Mouse (Mus musculus) embryonic facial prominence, embryonic 10.5 days (tissue): ENCODE results near the gene S100a4. TPM values are rescaled to one million over a fixed set of nuclear protein-coding genes. Genes with fewer than 3 reads are reported as not detected.

Source experiments
- DNase-seq: peaks from one replicate; pipeline ENCODE4 v3.0.0-alpha.2; 2017; ENCODE audit warnings: low spot score
- H3K27ac ChIP-seq: fragments of 300-500 bp; sonication (generic); replicated peaks from 2 replicates; pipeline ENCODE4 v1.5.1; 2016; ENCODE audit warnings: mild to moderate bottlenecking
- H3K27me3 ChIP-seq: fragments of 300-500 bp; sonication (generic); replicated peaks from 2 replicates; pipeline ENCODE4 v1.6.1; 2016; ENCODE audit warnings: low read depth, mild to moderate bottlenecking; ENCODE audit not compliant: poor library complexity, severe bottlenecking
- H3K36me3 ChIP-seq: fragments of 300-500 bp; sonication (generic); replicated peaks from 2 replicates; pipeline ENCODE4 v1.6.1; 2016; ENCODE audit warnings: mild to moderate bottlenecking, moderate library complexity
- H3K4me1 ChIP-seq: fragments of 300-500 bp; sonication (generic); 2 replicates; pipeline ENCODE4 v1.6.1; 2016
- H3K4me3 ChIP-seq: fragments of 300-500 bp; sonication (generic); 2 replicates; pipeline ENCODE4 v1.5.1; 2016; ENCODE audit warnings: mild to moderate bottlenecking, moderate library complexity
- H3K9me3 ChIP-seq: fragments of 300-500 bp; sonication (generic); 2 replicates; pipeline ENCODE4 v1.6.1; 2016; ENCODE audit warnings: mild to moderate bottlenecking
- WGBS: fragments of 180-500 bp; shearing (Covaris S2); methylation state at CpG from one replicate; pipeline ENCODE4 v1.1.7; 2016; 5-methylcytosine and 5-hydroxymethylcytosine counted together
- polyA plus RNA-seq: library from polyadenylated mRNA; unstranded; fragments of >200 nt; fragmentation: Nextera tagmentation; extraction: Ambion mirVana; gene quantifications from 2 replicates; pipeline ENCODE4 v1.2.1, GENCODE M21; 2016

The S100a4 gene
- polyA plus RNA-seq, 1 experiment from 2014 or later = 1.1 TPM

DNA sequence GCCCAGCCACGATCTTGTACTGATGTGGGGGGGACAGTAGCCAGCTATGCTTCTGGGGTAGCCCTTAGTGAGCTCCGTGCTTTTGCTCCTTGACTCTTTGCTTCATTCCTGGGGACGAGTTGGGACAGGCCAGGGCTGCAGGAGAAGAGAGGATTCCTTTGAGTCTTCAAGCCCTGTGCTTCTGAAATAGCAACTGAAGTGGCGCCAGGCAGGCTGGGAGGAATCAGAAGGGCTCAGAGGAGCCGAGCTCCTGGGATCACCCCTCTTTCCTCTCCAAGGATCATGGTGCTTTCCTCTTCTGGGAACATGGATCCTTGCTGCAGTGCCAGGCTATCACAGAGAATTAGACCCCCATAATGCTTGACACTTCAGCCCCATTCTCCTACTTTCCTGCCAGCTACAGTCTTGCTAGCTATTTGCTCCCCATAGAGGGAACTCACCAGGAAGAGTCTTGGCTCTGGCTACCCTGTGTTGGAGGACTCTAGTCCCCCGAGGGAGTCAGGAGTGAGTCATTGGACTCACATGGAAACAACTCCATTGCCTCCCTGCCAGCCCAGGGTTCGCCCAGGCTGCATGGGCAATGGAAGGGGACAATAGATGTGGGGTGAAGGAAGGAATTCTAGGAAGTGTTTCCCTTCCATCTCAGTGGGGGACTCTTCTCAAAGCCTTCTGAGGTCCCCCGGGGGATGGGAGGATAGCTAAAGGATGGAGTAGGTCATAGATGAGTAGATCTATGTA, 2.9 kb upstream of the S100a4 start:
- no peak for DNase-seq
- H3K9me3 ChIP-seq = no peaks in the 10 kb centered on the region
- peak overlapping the region; percentile 1; the same call in 1 of the 2 replicates for H3K27ac ChIP-seq
- peaks cover 45% of the 10 kb centered on the region for H3K4me1 ChIP-seq
- no peaks in the 10 kb centered on the region for H3K27me3 ChIP-seq
- H3K36me3 ChIP-seq = no peaks in the 10 kb centered on the region
- WGBS = 76% methylated on average over 8 of the region's 8 CpGs
- no peak overlapping the region for H3K4me3 ChIP-seq

DNA sequence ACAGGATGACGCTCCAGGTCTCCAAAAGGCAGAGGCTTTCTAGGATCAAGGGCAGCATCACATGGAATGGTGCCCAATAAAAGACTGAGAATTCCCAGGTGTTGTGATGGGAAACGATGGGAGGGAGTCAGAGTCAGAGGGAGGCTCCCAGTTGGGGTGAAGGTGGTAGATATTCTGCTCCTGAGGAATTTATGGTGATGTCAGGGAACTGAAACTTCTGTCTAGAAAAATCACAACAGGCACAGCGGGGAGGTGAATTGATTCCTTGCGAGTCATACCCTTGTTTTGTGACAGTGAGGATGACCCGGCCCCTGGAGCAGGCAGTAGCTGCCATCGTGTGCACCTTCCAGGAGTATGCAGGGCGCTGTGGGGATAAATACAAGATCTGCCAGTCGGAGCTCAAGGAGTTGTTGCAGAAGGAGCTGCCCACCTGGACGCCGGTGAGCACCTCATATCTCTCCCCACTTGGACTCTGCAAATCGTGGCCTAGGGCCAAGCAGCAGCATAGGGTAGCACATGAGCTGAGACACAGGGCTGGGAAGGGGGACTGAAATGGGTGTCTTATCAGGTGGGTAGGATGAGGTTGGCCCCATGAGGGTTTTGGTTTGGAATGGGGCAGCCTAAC, 2.0 kb upstream of the S100a4 start, which contains the start of gene Gm42674:
Gene Gm42674 (plus strand): TSS at position 419 of the 625 bp plus-strand sequence.
- Histone ChIP-seq H3K36me3 (no peaks in the 10 kb centered on the region), H3K4me3 (no peak within 1 kb of the TSS), H3K27me3 (no peaks in the 10 kb centered on the region), H3K27ac (peak within 1 kb of the TSS; percentile 1), H3K4me1 (peaks cover 54% of the 10 kb centered on the region), H3K9me3 (no peaks in the 10 kb centered on the region)
- 88% methylated on average over 11 of the region's 11 CpGs for WGBS
- DNase-seq = no peak

DNA sequence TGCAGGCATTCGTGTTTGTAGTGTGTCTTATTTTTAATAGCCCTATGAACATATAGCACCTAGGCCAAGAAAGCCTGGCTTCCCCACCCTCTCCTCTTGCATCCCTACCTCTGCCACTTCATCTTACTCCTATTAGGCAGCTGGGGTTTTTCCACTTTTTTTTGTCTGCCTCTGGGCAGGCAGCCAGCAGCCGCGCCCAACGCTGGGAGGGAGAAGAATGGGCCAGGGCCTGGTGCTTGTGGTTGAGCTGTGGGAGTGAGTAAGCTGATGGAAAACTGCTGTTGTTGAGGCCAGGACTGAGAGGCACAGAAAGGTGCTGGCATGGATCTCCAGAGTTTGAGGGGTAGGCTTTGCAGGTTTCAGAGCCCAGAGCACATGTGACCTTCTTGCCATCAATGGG, 845 bp downstream of the S100a4 start:
- WGBS = 76% methylated on average over 4 of the region's 4 CpGs
- no peaks in the 10 kb centered on the region for H3K36me3 ChIP-seq
- DNase-seq = no peak
- H3K9me3 ChIP-seq = no peaks in the 10 kb centered on the region
- no peak overlapping the region for H3K4me3 ChIP-seq
- H3K4me1 ChIP-seq = peaks cover 46% of the 10 kb centered on the region
- no peaks in the 10 kb centered on the region for H3K27me3 ChIP-seq
- peak overlapping the region; percentile 73 for H3K27ac ChIP-seq

DNA sequence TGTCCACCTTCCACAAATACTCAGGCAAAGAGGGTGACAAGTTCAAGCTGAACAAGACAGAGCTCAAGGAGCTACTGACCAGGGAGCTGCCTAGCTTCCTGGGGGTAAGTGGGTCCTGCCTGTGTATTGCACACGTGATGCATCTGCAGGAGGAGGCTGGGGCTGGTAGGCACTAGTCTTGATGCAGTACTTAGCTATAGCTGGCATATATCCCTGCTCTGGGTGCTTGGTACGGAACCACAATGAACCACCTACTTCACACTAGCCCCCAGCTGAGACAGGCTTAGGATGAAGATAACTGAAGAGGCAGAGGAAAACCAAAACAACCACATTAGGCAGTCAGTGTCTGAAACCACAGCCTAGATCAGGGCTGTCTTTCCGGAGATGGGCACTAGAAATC, 1.5 kb downstream of the S100a4 start:
- 80% methylated on average over 3 of the region's 3 CpGs for WGBS
- H3K9me3 ChIP-seq = no peaks in the 10 kb centered on the region
- peak overlapping the region; percentile 73; the same call in 1 of the 2 replicates for H3K27ac ChIP-seq
- no peaks in the 10 kb centered on the region for H3K27me3 ChIP-seq
- DNase-seq = no peak
- no peak overlapping the region for H3K4me3 ChIP-seq
- H3K36me3 ChIP-seq = no peaks in the 10 kb centered on the region
- peaks cover 40% of the 10 kb centered on the region for H3K4me1 ChIP-seq

DNA sequence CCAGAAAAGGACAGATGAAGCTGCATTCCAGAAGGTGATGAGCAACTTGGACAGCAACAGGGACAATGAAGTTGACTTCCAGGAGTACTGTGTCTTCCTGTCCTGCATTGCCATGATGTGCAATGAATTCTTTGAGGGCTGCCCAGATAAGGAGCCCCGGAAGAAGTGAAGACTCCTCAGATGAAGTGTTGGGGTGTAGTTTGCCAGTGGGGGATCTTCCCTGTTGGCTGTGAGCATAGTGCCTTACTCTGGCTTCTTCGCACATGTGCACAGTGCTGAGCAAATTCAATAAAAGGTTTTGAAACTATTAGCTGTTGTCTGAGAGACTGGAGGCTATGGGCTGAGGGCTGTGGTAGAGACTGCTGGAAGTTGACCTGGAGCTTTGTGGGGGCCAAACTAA, 2.2 kb downstream of the S100a4 start:
- DNase-seq = no peak
- H3K4me1 ChIP-seq = peaks cover 39% of the 10 kb centered on the region
- H3K4me3 ChIP-seq = no peak overlapping the region
- H3K36me3 ChIP-seq = no peaks in the 10 kb centered on the region
- H3K27ac ChIP-seq = peak overlapping the region; percentile 73
- no peaks in the 10 kb centered on the region for H3K27me3 ChIP-seq
- WGBS = 76% methylated on average over 2 of the region's 2 CpGs
- H3K9me3 ChIP-seq = no peaks in the 10 kb centered on the region

DNA sequence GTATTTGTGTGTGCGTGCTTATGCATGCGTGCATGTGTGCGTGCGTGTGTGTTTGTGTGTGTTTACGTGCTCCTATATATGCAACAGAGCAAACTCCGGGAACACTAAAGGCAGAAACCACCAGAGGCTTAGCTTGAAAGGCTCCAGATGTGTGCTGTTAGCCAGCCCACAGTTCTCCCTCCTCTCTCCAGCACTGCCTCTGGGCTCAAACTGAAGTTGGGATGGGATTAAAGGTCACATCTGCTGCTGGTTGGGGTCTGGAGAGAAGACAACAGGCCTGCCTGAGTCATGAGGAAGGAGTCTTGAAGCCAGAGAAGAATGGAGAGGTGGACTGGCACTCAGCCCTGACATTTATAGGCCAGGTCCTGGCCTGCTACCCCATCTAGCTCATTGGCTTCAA, 2.6 kb downstream of the S100a4 start:
- Histone ChIP-seq H3K27ac (peak overlapping the region; percentile 73), H3K36me3 (no peaks in the 10 kb centered on the region), H3K27me3 (no peaks in the 10 kb centered on the region), H3K9me3 (no peaks in the 10 kb centered on the region), H3K4me1 (peaks cover 41% of the 10 kb centered on the region), H3K4me3 (no peak overlapping the region)
- WGBS = 68% methylated on average over 6 of the region's 6 CpGs
- DNase-seq = peak; percentile 79

DNA sequence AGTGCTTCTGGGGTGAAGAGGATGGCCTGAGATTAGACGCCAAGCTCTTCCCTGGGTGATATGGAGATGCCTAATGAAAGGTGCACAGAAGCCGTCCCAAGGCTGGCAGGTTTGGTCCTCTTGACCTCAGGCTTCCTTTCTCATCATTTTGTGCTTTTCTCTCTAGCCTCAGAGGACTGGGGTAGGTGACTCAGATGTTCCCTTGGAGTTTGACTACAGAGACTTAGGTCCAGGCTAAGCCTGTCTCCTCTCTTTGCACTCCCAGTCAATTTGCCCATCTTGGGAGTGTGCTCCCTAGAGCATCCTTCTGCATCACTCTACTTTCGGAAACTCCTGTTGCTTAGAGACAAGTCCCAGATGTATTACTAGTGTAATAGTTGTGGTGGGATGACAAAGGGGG, 3.8 kb downstream of the S100a4 start:
- Histone ChIP-seq H3K4me3 (no peak overlapping the region), H3K36me3 (no peaks in the 10 kb centered on the region)
- 83% methylated on average over 3 of the region's 3 CpGs for WGBS

DNA sequence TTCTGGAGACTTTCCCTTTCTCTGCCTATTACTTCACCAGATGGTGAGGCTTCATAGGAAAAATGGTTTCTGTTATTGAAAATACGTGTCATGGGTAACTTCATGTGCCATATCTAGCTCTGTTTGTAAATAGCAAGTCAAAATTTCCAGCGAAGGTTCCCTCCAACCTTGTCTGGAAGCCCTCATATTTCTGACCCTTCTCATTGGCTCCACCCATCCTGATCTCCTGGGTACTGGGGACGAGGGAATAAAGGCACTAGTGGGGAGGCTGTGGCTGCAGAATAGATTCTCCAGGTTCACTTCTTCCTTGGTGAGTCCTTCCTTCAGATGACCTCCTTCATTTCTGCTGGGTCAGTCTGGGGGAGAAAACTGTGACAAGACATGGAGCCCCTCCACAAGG, 4.7 kb downstream of the S100a4 start, which contains the start of gene S100a5:
Gene S100a5 (plus strand): TSS at position 301 of the 400 bp plus-strand sequence.
- 66% methylated on average over 3 of the region's 3 CpGs for WGBS
- Histone ChIP-seq H3K36me3 (no peaks in the 10 kb centered on the region), H3K9me3 (no peaks in the 10 kb centered on the region), H3K4me1 (peaks cover 47% of the 10 kb centered on the region), H3K27ac (0 out of 2 replicates have a peak within 1 kb of the TSS, but pooled peaks have one; percentile 48), H3K27me3 (peaks cover 2% of the 10 kb centered on the region), H3K4me3 (no peak within 1 kb of the TSS)
- DNase-seq = no peak

More for the DNA sequence above, 3.8 kb downstream of the S100a4 start:
- peak overlapping the region; percentile 48; the same call in 1 of the 2 replicates for H3K27ac ChIP-seq
- no peaks in the 10 kb centered on the region for H3K9me3 ChIP-seq
- no peaks in the 10 kb centered on the region for H3K27me3 ChIP-seq
- H3K4me1 ChIP-seq = peaks cover 41% of the 10 kb centered on the region
- DNase-seq = no peak

DNA sequence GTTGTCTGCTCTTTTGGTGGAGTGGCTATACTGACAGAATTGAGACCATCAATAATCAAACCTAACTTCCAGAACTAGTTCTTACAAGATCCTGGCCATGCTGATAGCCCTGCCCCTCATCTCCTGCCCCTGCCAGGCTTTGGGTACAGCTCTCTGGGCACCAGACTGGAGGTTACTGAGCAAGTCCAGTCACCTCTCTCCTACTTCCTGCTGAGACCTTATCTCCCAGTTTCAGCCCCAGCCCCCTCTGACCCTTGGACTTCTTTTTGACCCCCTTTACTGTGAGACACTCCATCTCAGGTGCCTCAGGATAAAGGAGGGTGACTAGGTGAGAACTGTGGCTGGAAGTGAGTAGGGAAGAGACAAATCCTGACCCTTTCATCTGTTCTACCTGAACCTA, 5.5 kb downstream of the S100a4 start:
- no peak for DNase-seq
- no peaks in the 10 kb centered on the region for H3K9me3 ChIP-seq
- no peak overlapping the region for H3K27ac ChIP-seq

DNA sequence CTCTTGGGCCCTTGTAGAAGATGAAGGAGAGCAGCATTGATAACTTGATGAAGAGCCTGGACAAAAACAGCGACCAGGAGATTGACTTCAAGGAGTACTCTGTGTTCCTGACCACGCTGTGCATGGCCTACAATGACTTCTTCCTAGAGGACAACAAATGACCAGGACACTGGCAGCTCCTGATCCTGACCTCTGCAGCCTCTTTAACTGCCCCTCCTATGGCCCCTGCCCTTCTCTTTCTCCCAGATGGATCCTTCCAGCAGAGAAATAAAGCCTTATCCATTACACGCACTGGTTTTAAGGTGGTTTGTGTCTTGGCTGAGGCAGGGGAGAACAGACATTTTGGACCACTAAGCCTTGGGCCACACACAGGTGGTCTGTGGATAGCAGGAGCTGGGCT, 7.9 kb downstream of the S100a4 start:
- DNase-seq = no peak
- no peak overlapping the region for H3K4me3 ChIP-seq
- peaks cover 29% of the 10 kb centered on the region for H3K4me1 ChIP-seq
- WGBS = 88% methylated on average over 3 of the region's 3 CpGs
- no peaks in the 10 kb centered on the region for H3K36me3 ChIP-seq
- peaks cover 11% of the 10 kb centered on the region for H3K27me3 ChIP-seq
- no peak overlapping the region for H3K27ac ChIP-seq
- H3K9me3 ChIP-seq = no peaks in the 10 kb centered on the region

More for the DNA sequence above, 5.5 kb downstream of the S100a4 start:
- no peaks in the 10 kb centered on the region for H3K36me3 ChIP-seq
- H3K4me3 ChIP-seq = no peak overlapping the region
- H3K4me1 ChIP-seq = peaks cover 47% of the 10 kb centered on the region
- H3K27me3 ChIP-seq = peaks cover 10% of the 10 kb centered on the region

DNA sequence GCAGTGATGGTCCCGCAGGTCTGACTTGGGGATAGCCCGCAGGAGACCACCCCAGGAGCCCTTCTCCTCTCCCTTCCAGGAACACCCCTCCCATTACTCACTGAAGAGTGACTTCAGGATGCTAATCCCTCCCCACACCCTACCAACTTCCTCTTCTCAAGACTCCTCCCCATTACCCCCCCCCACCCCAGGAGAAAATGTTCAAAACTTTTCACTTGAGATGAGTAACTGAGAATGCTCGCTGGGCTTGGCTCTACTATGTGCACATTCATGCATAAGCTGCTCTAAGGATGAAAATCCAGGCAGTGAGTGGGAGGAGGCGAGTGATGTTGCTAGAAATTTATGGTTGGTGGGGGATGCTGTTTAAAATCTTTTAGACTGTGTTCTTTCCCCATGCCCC, 8.5 kb downstream of the S100a4 start:
- H3K4me1 ChIP-seq = peaks cover 28% of the 10 kb centered on the region
- H3K27me3 ChIP-seq = peaks cover 11% of the 10 kb centered on the region
- H3K27ac ChIP-seq = no peak overlapping the region
- no peaks in the 10 kb centered on the region for H3K9me3 ChIP-seq
- no peak for DNase-seq
- no peak overlapping the region for H3K4me3 ChIP-seq
- WGBS = 66% methylated on average over 4 of the region's 4 CpGs
- H3K36me3 ChIP-seq = no peaks in the 10 kb centered on the region

DNA sequence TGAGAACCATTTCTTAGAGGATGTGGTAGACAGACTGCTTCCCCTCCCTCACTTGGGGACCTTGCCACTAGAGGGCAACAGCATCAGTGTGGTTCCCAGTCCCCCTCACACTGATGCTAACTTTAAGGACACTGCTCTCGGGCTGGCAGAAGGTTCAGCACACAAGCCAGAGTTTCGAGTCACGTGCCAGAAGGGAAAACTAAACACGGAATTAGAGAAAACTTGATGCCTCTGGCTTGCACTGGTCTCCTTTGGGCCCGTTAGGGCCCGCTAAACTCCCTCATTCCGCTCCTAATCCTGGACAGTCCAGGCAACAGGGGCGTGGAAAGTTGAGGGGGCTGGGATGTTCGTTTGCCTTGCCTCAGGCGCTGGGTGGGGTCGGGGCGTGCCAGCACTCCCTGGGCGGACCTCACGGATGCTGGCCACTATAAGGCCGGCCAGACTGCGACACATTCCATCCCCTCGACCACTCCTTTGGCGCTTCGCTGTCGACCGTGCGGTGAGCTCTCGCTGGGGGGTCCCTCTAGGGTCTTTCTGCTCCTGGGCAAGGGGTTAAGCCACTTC, 9.2 kb downstream of the S100a4 start, which contains the start of gene S100a6:
Gene S100a6 (plus strand): TSS at position 155 of the 564 bp plus-strand sequence.
- Histone ChIP-seq H3K9me3 (no peaks in the 10 kb centered on the region), H3K27ac (peak within 1 kb of the TSS; percentile 63), H3K4me1 (peaks cover 28% of the 10 kb centered on the region), H3K4me3 (peak within 1 kb of the TSS; percentile 59), H3K36me3 (no peaks in the 10 kb centered on the region), H3K27me3 (peaks cover 11% of the 10 kb centered on the region)
- WGBS = under 1% methylated on average over 23 of the region's 23 CpGs
- DNase-seq = peak; percentile 78
